Mouse (Mus musculus) lung, embryonic 15.5 days (tissue): ENCODE measurements around the gene Cftr. TPM values are rescaled to one million over a fixed set of nuclear protein-coding genes. Genes with fewer than 3 reads are reported as not detected.

Source experiments
- polyA plus RNA-seq: library from polyadenylated mRNA; unstranded; fragments of >200 nt; fragmentation: Nextera tagmentation; extraction: Ambion mirVana; gene quantifications from 2 replicates; pipeline ENCODE4 v1.2.1, GENCODE M21; 2015

Gene Cftr
- polyA plus RNA-seq, 1 experiment from 2014 or later, result 6.6 TPM

Other genes starting within 250 kb of the Cftr start
- gene Wnt2, start 140.1 kb upstream of the Cftr start, polyA plus RNA-seq, result 79.4 and 86.0 TPM in 2 replicates
- 9.4 and 9.7 TPM in 2 replicates for gene Asz1, start 61.6 kb upstream of the Cftr start, polyA plus RNA-seq